ENCODE assay signal across 17 mouse cellular contexts in the genomic region with DNA sequence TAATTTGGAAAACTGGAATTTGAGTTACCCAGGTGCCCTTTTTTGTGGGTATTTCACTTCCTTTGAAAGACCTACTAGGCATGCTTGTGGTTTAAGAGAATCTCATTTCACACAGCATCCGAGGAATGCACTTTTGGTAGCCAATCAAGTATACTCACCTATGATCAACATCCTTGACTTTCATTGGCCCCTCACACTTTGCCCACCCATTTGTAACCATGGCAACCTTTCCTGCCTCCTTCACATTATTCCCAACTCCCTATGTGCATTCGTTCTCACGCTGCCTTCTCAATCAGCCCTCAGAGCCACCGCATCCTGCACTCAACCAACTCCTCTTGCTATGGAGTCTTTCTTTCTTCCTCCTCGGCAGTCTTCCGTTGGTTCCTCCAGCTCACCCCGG. TPM values are rescaled to one million over a fixed set of nuclear protein-coding genes. Genes with fewer than 3 reads are reported as not detected.
"Had no signal": no experiment of that assay in that cellular context is flagged by ENCODE, and none has a peak within 500 bp of the region (broad histone marks: within the 10 kb centered on the region; RNA-seq: fewer than 3 reads in every experiment).

No protein-coding gene starts in this region.

- H3K27ac ChIP-seq: liver, embryonic 14.5 days; lung, embryonic 15.5 days; macrophage; midbrain, embryonic 13.5 days; neural tube, embryonic 12.5 days; stomach, embryonic 15.5 days; stomach, postnatal 0 days had no signal

- DNase-seq: lung, adult 2 months; lung, postnatal 14 days; lung, postnatal 36 days; right cerebral cortex, postnatal 14 days; thymus, adult 18-20 months; thymus, postnatal 14 days; thymus, postnatal 36 days had no signal

- H3K36me3 ChIP-seq: lung, embryonic 15.5 days; midbrain, embryonic 13.5 days; neural tube, embryonic 12.5 days; stomach, embryonic 15.5 days had no signal

- H3K4me1 ChIP-seq: megakaryocyte, embryonic 14.5 days; midbrain, embryonic 13.5 days; neural tube, embryonic 12.5 days had no signal

- H3K27me3 ChIP-seq: lung, embryonic 15.5 days; midbrain, embryonic 13.5 days; neural tube, embryonic 12.5 days; stomach, embryonic 15.5 days had no signal

- H3K4me3 ChIP-seq: lung, embryonic 15.5 days; megakaryocyte, embryonic 14.5 days; midbrain, embryonic 13.5 days; neural tube, embryonic 12.5 days; stomach, embryonic 15.5 days had no signal

- H3K9me3 ChIP-seq: lung, embryonic 15.5 days; megakaryocyte, embryonic 14.5 days; midbrain, embryonic 13.5 days; neural tube, embryonic 12.5 days; stomach, embryonic 15.5 days had no signal

RNA-seq across cellular contexts. Expression of gene Mamdc2, which starts 49.8 kb away (rescaled TPM):
- total RNA-seq: monocyte, adult 5-6 weeks; neutrophil, adult 5-6 weeks had no signal
